Mouse (Mus musculus): ENCODE data around the gene Paip2b. TPM values are rescaled to one million over a fixed set of nuclear protein-coding genes. Genes with fewer than 3 reads are reported as not detected.

The Paip2b gene
- total RNA-seq, 1 experiment, result 57.8 TPM

GRCm38 (mm10) chr6:83830941-83831605 is 468 bp downstream of the Paip2b start:
- DNase-seq (ENCODE audit: low read depth, low spot score), result peak; percentile 33
- Histone ChIP-seq H3K9ac (ENCODE audit: insufficient read depth, low read depth, low read length, poor library complexity, severe bottlenecking) (peak overlapping the region; percentile 92), H3K4me3 (ENCODE audit: insufficient read depth in 1 of 2, low read depth in 1 of 2, low read length in 2 of 2, poor library complexity in 1 of 2, severe bottlenecking in 1 of 2) (peak overlapping the region; percentile 81 to 83), H3K4me1 (ENCODE audit: control insufficient read depth in 2 of 2, insufficient read depth in 2 of 2, low read length in 2 of 2, poor library complexity in 1 of 2) (peaks cover 3 to 4% of the 10 kb centered on the region in 2 experiments; a peak in 2 of 4 replicates), H3K36me3 (ENCODE audit: control insufficient read depth, insufficient read depth, low read length, poor library complexity, severe bottlenecking) (no peaks in the 10 kb centered on the region; the same call in 1 of the 2 replicates), H3K27ac (ENCODE audit: insufficient read depth, low read depth, low read length, poor library complexity, severe bottlenecking) (no peak overlapping the region; the same call in 1 of the 2 replicates), H3K9me3 (ENCODE audit: control insufficient read depth, insufficient read depth, low read depth, low read length) (no peaks in the 10 kb centered on the region)
- in situ Hi-C loops (cut with MboI; ENCODE audit: low sequenced_read_pairs in 2 of 2, unreplicated experiment in 2 of 2), result no loop called here
- TF ChIP-seq ZNF384 (IDR thresholded peaks at IDR 0.05; ENCODE audit: low read depth, low read length) (no peak), MAFK (IDR thresholded peaks at IDR 0.05; ENCODE audit: insufficient read depth, low read depth, low read length) (no peak), HCFC1 (IDR thresholded peaks at IDR 0.05; ENCODE audit: borderline replicate concordance, insufficient read depth, low read length) (no peak), ZC3H11A (IDR thresholded peaks at IDR 0.05; ENCODE audit: borderline replicate concordance, low read depth, low read length) (no peak), CHD2 (IDR thresholded peaks at IDR 0.05; ENCODE audit: low read depth, low read length) (no peak)

GRCm38 (mm10) chr6:83821856-83822255 is 9.7 kb downstream of the Paip2b start:
- Histone ChIP-seq H3K36me3 (ENCODE audit: control insufficient read depth, insufficient read depth, low read length, poor library complexity, severe bottlenecking) (no peaks in the 10 kb centered on the region), H3K9me3 (ENCODE audit: control insufficient read depth, insufficient read depth, low read depth, low read length) (no peaks in the 10 kb centered on the region), H3K4me3 (ENCODE audit: insufficient read depth in 1 of 2, low read depth in 1 of 2, low read length in 2 of 2, poor library complexity in 1 of 2, severe bottlenecking in 1 of 2) (no peak overlapping the region), H3K27ac (ENCODE audit: insufficient read depth, low read depth, low read length, poor library complexity, severe bottlenecking) (no peak overlapping the region), H3K9ac (ENCODE audit: insufficient read depth, low read depth, low read length, poor library complexity, severe bottlenecking) (no peak overlapping the region), H3K4me1 (ENCODE audit: control insufficient read depth in 2 of 2, insufficient read depth in 2 of 2, low read length in 2 of 2, poor library complexity in 1 of 2) (peaks cover 0 to 5% of the 10 kb centered on the region in 2 experiments; a peak in 2 of 4 replicates)
- in situ Hi-C loops (cut with MboI; ENCODE audit: low sequenced_read_pairs in 2 of 2, unreplicated experiment in 2 of 2), result no loop called here
- no peak for TF ChIP-seq MAFK (IDR thresholded peaks at IDR 0.05; ENCODE audit: insufficient read depth, low read depth, low read length)
- TF ChIP-seq ZC3H11A (IDR thresholded peaks at IDR 0.05; ENCODE audit: borderline replicate concordance, low read depth, low read length), result no peak
- TF ChIP-seq HCFC1 (IDR thresholded peaks at IDR 0.05; ENCODE audit: borderline replicate concordance, insufficient read depth, low read length), result no peak
- no peak for TF ChIP-seq CHD2 (IDR thresholded peaks at IDR 0.05; ENCODE audit: low read depth, low read length)
- no peak for TF ChIP-seq ZNF384 (IDR thresholded peaks at IDR 0.05; ENCODE audit: low read depth, low read length)
- no peak for DNase-seq (ENCODE audit: low read depth, low spot score)

DNA sequence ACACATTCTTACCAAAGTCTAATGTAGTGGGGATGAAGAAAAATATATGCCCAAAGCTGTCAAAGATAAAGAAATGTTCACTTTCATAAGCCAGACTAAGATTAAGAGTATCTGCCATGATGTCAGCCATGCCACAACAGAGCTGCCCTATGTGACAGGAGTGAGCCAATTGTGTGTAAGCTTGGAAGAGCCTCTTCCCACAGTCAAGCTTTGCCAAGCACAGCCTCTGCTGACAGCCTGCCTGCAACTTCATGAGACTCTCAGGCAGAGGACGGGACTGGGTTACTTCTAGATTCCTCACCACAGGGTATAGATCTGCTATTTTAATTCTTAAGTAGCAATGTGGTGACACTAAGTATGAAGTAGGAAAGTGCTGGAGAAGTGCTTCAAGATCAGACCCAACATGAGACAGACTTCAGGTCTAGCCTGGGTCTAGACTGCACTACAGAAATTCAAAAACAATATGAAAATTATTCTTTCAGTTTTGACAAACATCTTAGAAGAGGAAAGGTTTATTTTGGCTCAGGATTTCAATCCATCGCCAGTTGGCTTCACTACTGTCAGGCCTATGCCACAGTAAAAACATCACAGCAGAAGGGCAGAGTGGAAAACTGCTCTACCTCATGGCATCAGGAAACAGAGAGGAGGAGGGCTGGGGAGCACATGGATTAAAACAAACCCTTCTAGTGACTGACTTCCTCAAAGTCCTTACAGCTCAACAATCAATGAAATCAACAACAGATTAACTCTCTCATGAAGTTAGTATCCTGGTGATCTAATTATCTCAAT is 10.6 kb downstream of the Paip2b start:
- Histone ChIP-seq H3K36me3 (ENCODE audit: control insufficient read depth, insufficient read depth, low read length, poor library complexity, severe bottlenecking) (no peaks in the 10 kb centered on the region), H3K4me3 (ENCODE audit: insufficient read depth in 1 of 2, low read depth in 1 of 2, low read length in 2 of 2, poor library complexity in 1 of 2, severe bottlenecking in 1 of 2) (no peak overlapping the region), H3K27ac (ENCODE audit: insufficient read depth, low read depth, low read length, poor library complexity, severe bottlenecking) (no peak overlapping the region), H3K4me1 (ENCODE audit: control insufficient read depth in 2 of 2, insufficient read depth in 2 of 2, low read length in 2 of 2, poor library complexity in 1 of 2) (peaks cover 0 to 5% of the 10 kb centered on the region in 2 experiments; a peak in 2 of 4 replicates), H3K9me3 (ENCODE audit: control insufficient read depth, insufficient read depth, low read depth, low read length) (no peaks in the 10 kb centered on the region), H3K9ac (ENCODE audit: insufficient read depth, low read depth, low read length, poor library complexity, severe bottlenecking) (no peak overlapping the region)
- in situ Hi-C loops (cut with MboI; ENCODE audit: low sequenced_read_pairs in 2 of 2, unreplicated experiment in 2 of 2), result no loop called here
- TF ChIP-seq MAFK (IDR thresholded peaks at IDR 0.05; ENCODE audit: insufficient read depth, low read depth, low read length) (no peak), ZNF384 (IDR thresholded peaks at IDR 0.05; ENCODE audit: low read depth, low read length) (no peak), HCFC1 (IDR thresholded peaks at IDR 0.05; ENCODE audit: borderline replicate concordance, insufficient read depth, low read length) (no peak), ZC3H11A (IDR thresholded peaks at IDR 0.05; ENCODE audit: borderline replicate concordance, low read depth, low read length) (no peak), CHD2 (IDR thresholded peaks at IDR 0.05; ENCODE audit: low read depth, low read length) (no peak)
- no peak for DNase-seq (ENCODE audit: low read depth, low spot score)

DNA sequence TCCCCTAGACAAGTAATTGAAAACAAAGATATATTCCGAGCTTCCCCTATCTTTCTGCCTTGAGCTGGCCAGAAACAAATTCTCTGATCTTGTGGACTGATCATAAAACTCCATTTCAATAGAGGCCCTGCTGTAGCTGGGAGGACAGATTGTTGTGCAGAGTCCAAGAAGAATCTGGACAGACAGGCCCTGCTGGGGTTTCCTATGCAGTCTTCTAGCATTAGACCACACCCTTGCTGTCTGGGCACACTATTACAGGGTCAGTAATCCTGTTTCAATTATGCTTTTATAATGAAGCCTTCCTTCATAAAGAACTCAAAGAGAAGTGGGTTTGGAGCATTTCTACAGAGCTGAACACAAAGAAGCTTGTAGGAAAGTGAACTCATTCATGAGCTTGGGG is 12.5 kb downstream of the Paip2b start:
- no peaks in the 10 kb centered on the region for H3K9me3 ChIP-seq (ENCODE audit: control insufficient read depth, insufficient read depth, low read depth, low read length)
- H3K36me3 ChIP-seq (ENCODE audit: control insufficient read depth, insufficient read depth, low read length, poor library complexity, severe bottlenecking), result no peaks in the 10 kb centered on the region
- no peak overlapping the region for H3K4me3 ChIP-seq (ENCODE audit: insufficient read depth in 1 of 2, low read depth in 1 of 2, low read length in 2 of 2, poor library complexity in 1 of 2, severe bottlenecking in 1 of 2)
- H3K9ac ChIP-seq (ENCODE audit: insufficient read depth, low read depth, low read length, poor library complexity, severe bottlenecking), result no peak overlapping the region
- in situ Hi-C loops (cut with MboI; ENCODE audit: low sequenced_read_pairs in 2 of 2, unreplicated experiment in 2 of 2), result no loop called here
- DNase-seq (ENCODE audit: low read depth, low spot score), result no peak
- no peak overlapping the region for H3K27ac ChIP-seq (ENCODE audit: insufficient read depth, low read depth, low read length, poor library complexity, severe bottlenecking)
- peaks cover 0 to 5% of the 10 kb centered on the region in 2 experiments; a peak in 2 of 4 replicates for H3K4me1 ChIP-seq (ENCODE audit: control insufficient read depth in 2 of 2, insufficient read depth in 2 of 2, low read length in 2 of 2, poor library complexity in 1 of 2)
- TF ChIP-seq HCFC1 (IDR thresholded peaks at IDR 0.05; ENCODE audit: borderline replicate concordance, insufficient read depth, low read length) (no peak), CHD2 (IDR thresholded peaks at IDR 0.05; ENCODE audit: low read depth, low read length) (no peak), ZNF384 (IDR thresholded peaks at IDR 0.05; ENCODE audit: low read depth, low read length) (no peak), MAFK (IDR thresholded peaks at IDR 0.05; ENCODE audit: insufficient read depth, low read depth, low read length) (no peak), ZC3H11A (IDR thresholded peaks at IDR 0.05; ENCODE audit: borderline replicate concordance, low read depth, low read length) (no peak)

Data from ES-E14 (cell line).